Mouse (Mus musculus) heart, embryonic 14.5 days (tissue): Measurements from ENCODE around the gene Vmn1r26. TPM values are rescaled to one million over a fixed set of nuclear protein-coding genes. Genes with fewer than 3 reads are reported as not detected.
"Not testable (repeated sequence)": the region's sequence is repeated elsewhere in the genome, so short reads cannot be mapped to it uniquely, and the experiment has no call there.

Experiments used
- ATAC-seq: fragments of 200-750 bp; cut with Nextera tagmentation; 2 replicates; pipeline ENCODE4 v1.8.0; 2017; ENCODE audit warnings: low read depth, moderate TSS enrichment; ENCODE audit not compliant: insufficient number of reproducible peaks, insufficient read depth, low FRiP score
- H3K27ac ChIP-seq, 2 experiments: fragments of 200-500 bp in 1 of 2; fragments of 300-500 bp in 1 of 2; sonication (generic) in 1 of 2; replicated peaks in 1 of 2; 2 replicates each; pipeline ENCODE4 v1.5.1; 2012 to 2014; ENCODE audit warnings: low read depth in 2 of 2, low read length in 2 of 2, control low read depth in 1 of 2, mild to moderate bottlenecking in 1 of 2, mixed read lengths in 1 of 2; ENCODE audit not compliant: control insufficient read depth in 1 of 2, insufficient read depth in 1 of 2
- H3K27me3 ChIP-seq: fragments of 300-500 bp; sonication (generic); 2 replicates; pipeline ENCODE4 v1.6.1; 2014; ENCODE audit warnings: mild to moderate bottlenecking, low read length, control low read depth; ENCODE audit not compliant: control insufficient read depth, insufficient read depth
- H3K36me3 ChIP-seq: fragments of 300-500 bp; sonication (generic); 2 replicates; pipeline ENCODE4 v1.6.1; 2014; ENCODE audit warnings: mild to moderate bottlenecking, control low read depth, low read length, mixed read lengths; ENCODE audit not compliant: control insufficient read depth, insufficient read depth
- H3K4me1 ChIP-seq, 2 experiments: fragments of 200-500 bp in 1 of 2; fragments of 300-500 bp in 1 of 2; sonication (generic) in 1 of 2; 2 replicates each; pipeline ENCODE4 v1.6.1; 2012 to 2014; ENCODE audit warnings: low read length in 2 of 2, control low read depth in 1 of 2, mixed read lengths in 1 of 2; ENCODE audit not compliant: control insufficient read depth in 2 of 2, insufficient read depth in 2 of 2
- H3K4me2 ChIP-seq: fragments of 300-500 bp; sonication (generic); 2 replicates; pipeline ENCODE4 v1.6.1; 2014; ENCODE audit warnings: mild to moderate bottlenecking, low read length
- H3K4me3 ChIP-seq, 2 experiments: fragments of 200-500 bp in 1 of 2; fragments of 300-500 bp in 1 of 2; sonication (generic) in 1 of 2; 2 replicates each; pipeline ENCODE4 v1.5.1; 2012 to 2014; ENCODE audit warnings: low read length in 2 of 2, mild to moderate bottlenecking in 2 of 2, control low read depth in 1 of 2, low read depth in 1 of 2, moderate library complexity in 1 of 2; ENCODE audit not compliant: control insufficient read depth in 1 of 2, insufficient read depth in 1 of 2
- H3K9ac ChIP-seq: fragments of 300-500 bp; sonication (generic); 2 replicates; pipeline ENCODE4 v1.6.1; 2014; ENCODE audit warnings: mild to moderate bottlenecking, low read length
- H3K9me3 ChIP-seq: fragments of 300-500 bp; sonication (generic); 2 replicates; pipeline ENCODE4 v1.6.1; 2016; ENCODE audit warnings: low read length, control low read depth; ENCODE audit not compliant: control insufficient read depth
- WGBS: fragments of 180-500 bp; shearing (Covaris S2); extraction: QIAGEN DNeasy Blood & Tissue Kit; methylation state at CpG from one replicate; pipeline ENCODE4 v1.1.7; 2014; 5-methylcytosine and 5-hydroxymethylcytosine counted together
- polyA plus RNA-seq: library from polyadenylated mRNA; unstranded; fragments of >200 nt; fragmentation: Nextera tagmentation; extraction: Ambion mirVana; gene quantifications from 2 replicates; pipeline ENCODE4 v1.2.1, GENCODE M21; 2014

The Vmn1r26 gene
- not detected in 2 replicates for polyA plus RNA-seq

GRCm38 (mm10) chr6:58015059-58015458, at the start of gene Vmn1r26:
Gene Vmn1r26 (minus strand): TSS chr6:58015159.
- 86% methylated on average over 1 of the region's 1 CpGs for WGBS
- Histone ChIP-seq H3K4me3 (no peak within 1 kb of the TSS), H3K9me3 (no peaks in the 10 kb centered on the region), H3K4me2 (no peak within 1 kb of the TSS), H3K36me3 (no peaks in the 10 kb centered on the region), H3K4me1 (no peaks in the 10 kb centered on the region), H3K9ac (no peak within 1 kb of the TSS), H3K27me3 (no peaks in the 10 kb centered on the region), H3K27ac (no peak within 1 kb of the TSS)
- no peak for ATAC-seq

- no peak for ATAC-seq
- Histone ChIP-seq H3K4me3 (no peak overlapping the region), H3K9me3 (no peaks in the 10 kb centered on the region), H3K27ac (no peak overlapping the region), H3K27me3 (no peaks in the 10 kb centered on the region), H3K4me1 (no peaks in the 10 kb centered on the region), H3K4me2 (no peak overlapping the region), H3K36me3 (no peaks in the 10 kb centered on the region), H3K9ac (no peak overlapping the region)
These were observed 29.1 kb upstream of the Vmn1r26 start for GRCm38 (mm10) chr6:58044025-58044424.

GRCm38 (mm10) chr6:58017478-58017877, 2.5 kb upstream of the Vmn1r26 start:
- H3K4me2 ChIP-seq, H3K36me3 ChIP-seq, H3K9me3 ChIP-seq, H3K4me1 ChIP-seq, H3K9ac ChIP-seq, H3K27ac ChIP-seq, ATAC-seq, H3K4me3 ChIP-seq, H3K27me3 ChIP-seq: not testable (repeated sequence)
- WGBS: 86% methylated on average over 20 of the region's 21 CpGs

GRCm38 (mm10) chr6:57980710-57981109, 34.2 kb downstream of the Vmn1r26 start, which contains the start of gene Vmn1r25:
Gene Vmn1r25 (minus strand): TSS chr6:57980810.
- no peak within 1 kb of the TSS for H3K4me3 ChIP-seq
- H3K9me3 ChIP-seq: no peaks in the 10 kb centered on the region
- H3K9ac ChIP-seq: no peak within 1 kb of the TSS
- H3K4me2 ChIP-seq: no peak within 1 kb of the TSS
- no peak within 1 kb of the TSS for H3K27ac ChIP-seq
- no peaks in the 10 kb centered on the region for H3K4me1 ChIP-seq
- WGBS: 51% methylated on average over 3 of the region's 3 CpGs
- no peaks in the 10 kb centered on the region for H3K27me3 ChIP-seq
- no peaks in the 10 kb centered on the region for H3K36me3 ChIP-seq
- no peak for ATAC-seq

- H3K9me3 ChIP-seq, H3K4me1 ChIP-seq, H3K4me2 ChIP-seq, H3K9ac ChIP-seq, H3K4me3 ChIP-seq, ATAC-seq, H3K27me3 ChIP-seq, H3K36me3 ChIP-seq, H3K27ac ChIP-seq: not testable (repeated sequence)
- WGBS: 69% methylated on average over 1 of the region's 1 CpGs
These were observed 53.6 kb downstream of the Vmn1r26 start, which contains the start of gene Vmn1r24 for GRCm38 (mm10) chr6:57961403-57961802. Gene Vmn1r24 (minus strand): TSS chr6:57961503.

Other genes with a start within 250 kb of the Vmn1r26 start
- gene Vopp1, start 190.0 kb downstream of the Vmn1r26 start, polyA plus RNA-seq: 14.3 and 20.2 TPM in 2 replicates
- not detected in 2 replicates for gene Vmn1r21, start 164.8 kb downstream of the Vmn1r26 start, polyA plus RNA-seq
- gene Vmn1r22, start 107.1 kb downstream of the Vmn1r26 start, polyA plus RNA-seq: not detected in 2 replicates
- gene Vmn1r23, start 88.3 kb downstream of the Vmn1r26 start, polyA plus RNA-seq: not detected in 2 replicates
- not detected in 2 replicates for gene Vmn1r24, start 53.7 kb downstream of the Vmn1r26 start, polyA plus RNA-seq
- gene Vmn1r25, start 34.3 kb downstream of the Vmn1r26 start, polyA plus RNA-seq: not detected in 2 replicates
- gene Vmn1r27, start 203.7 kb upstream of the Vmn1r26 start, polyA plus RNA-seq: not detected in 2 replicates
- gene Vmn1r28, start 246.9 kb upstream of the Vmn1r26 start, polyA plus RNA-seq: not detected in 2 replicates